Mouse (Mus musculus): ENCODE results near the gene Accs.

Gene Accs

GRCm38 (mm10) chr2:93794375-93794774 is 55.4 kb downstream of the Accs start:
- DNase-seq (ENCODE audit: low spot score in 2 of 2), result no peak

GRCm38 (mm10) chr2:93791516-93792499 is 57.9 kb downstream of the Accs start:
- DNase-seq (ENCODE audit: low spot score in 2 of 2), result peak in 1 of 2 experiments; percentile 35

GRCm38 (mm10) chr2:93790798-93791345 is 58.9 kb downstream of the Accs start:
- DNase-seq (ENCODE audit: low spot score in 2 of 2), result no peak

GRCm38 (mm10) chr2:93788557-93788956 is 61.2 kb downstream of the Accs start:
- DNase-seq (ENCODE audit: low spot score in 2 of 2), result no peak

GRCm38 (mm10) chr2:93786175-93786574 is 63.6 kb downstream of the Accs start:
- peak; percentile 57 to 75 for DNase-seq (ENCODE audit: low spot score in 2 of 2)

GRCm38 (mm10) chr2:93785432-93785798 is 64.3 kb downstream of the Accs start:
- no peak for DNase-seq (ENCODE audit: low spot score in 2 of 2)

GRCm38 (mm10) chr2:93784721-93785431 is 64.9 kb downstream of the Accs start:
- no peak for DNase-seq (ENCODE audit: low spot score in 2 of 2)

- DNase-seq (ENCODE audit: low spot score in 2 of 2), result no peak
Observed at GRCm38 (mm10) chr2:93783926-93784539, 65.7 kb downstream of the Accs start.
